Mouse (Mus musculus): ENCODE measurements at regions not wholly inside any gene's neighbourhood (a gene's known extent, or its start where the extent isn't known, plus 50 kb on each side); places are given as distances from the start of the nearest gene placed in this dataset.

DNA sequence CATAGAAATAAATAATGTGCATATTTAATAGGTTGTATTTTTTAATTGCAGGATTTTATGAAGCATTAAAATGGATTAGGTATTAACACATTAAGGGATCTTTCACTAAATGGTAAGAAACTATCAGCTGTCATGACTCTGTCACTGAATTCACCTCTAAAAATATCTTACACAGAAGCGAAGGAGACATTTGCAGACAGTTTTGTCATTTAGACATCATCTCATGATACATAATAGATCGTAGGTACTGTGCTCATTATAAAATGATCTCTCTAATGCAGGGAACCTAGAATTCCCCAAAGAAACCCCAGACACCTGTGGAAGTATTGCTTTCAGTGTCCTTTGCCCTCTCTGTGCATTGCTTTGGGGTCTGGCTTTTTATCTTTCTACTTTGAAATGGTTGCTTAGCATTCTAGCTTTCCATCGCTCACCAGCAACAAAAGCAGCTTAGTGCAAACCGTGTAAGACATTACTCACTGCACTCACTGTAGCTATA lies 1270.5 kb downstream of the Olfm4 start:
- Histone ChIP-seq H3K27ac (no peak overlapping the region), H3K9me3 (no peaks in the 10 kb centered on the region), H3K4me2 (no peak overlapping the region), H3K36me3 (no peaks in the 10 kb centered on the region), H3K9ac (no peak overlapping the region), H3K27me3 (no peaks in the 10 kb centered on the region), H3K4me1 (replicated peaks) (no peaks in the 10 kb centered on the region), H3K4me3 (no peak overlapping the region)
- 82% methylated on average over 4 of the region's 4 CpGs for WGBS
- ATAC-seq (ENCODE audit: low FRiP score) = no peak

DNA sequence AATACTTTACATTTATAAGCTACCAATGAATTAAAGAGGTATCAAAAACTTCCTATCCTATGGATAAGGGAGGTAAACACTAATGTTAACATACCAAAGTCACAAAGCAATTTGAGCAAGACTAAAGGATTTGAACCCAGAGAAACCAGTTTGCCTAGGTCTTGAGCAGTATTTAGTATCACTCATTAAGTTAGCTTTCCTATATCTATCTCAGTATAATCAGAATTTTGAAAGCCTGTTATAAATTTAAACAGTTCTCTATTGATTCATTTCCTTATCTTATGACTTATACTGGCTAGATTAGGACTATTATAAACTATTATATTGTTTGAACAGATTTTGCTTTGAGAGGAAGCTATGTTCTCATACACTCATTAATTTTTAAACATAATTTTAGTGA lies 1271.5 kb downstream of the Olfm4 start:
- no peaks in the 10 kb centered on the region for H3K9me3 ChIP-seq
- no peaks in the 10 kb centered on the region for H3K36me3 ChIP-seq
- no peak overlapping the region for H3K4me3 ChIP-seq
- no peak overlapping the region for H3K27ac ChIP-seq
- H3K4me2 ChIP-seq = no peak overlapping the region
- ATAC-seq (ENCODE audit: low FRiP score) = no peak
- H3K4me1 ChIP-seq (replicated peaks) = no peaks in the 10 kb centered on the region
- H3K27me3 ChIP-seq = no peaks in the 10 kb centered on the region
- H3K9ac ChIP-seq = no peak overlapping the region

DNA sequence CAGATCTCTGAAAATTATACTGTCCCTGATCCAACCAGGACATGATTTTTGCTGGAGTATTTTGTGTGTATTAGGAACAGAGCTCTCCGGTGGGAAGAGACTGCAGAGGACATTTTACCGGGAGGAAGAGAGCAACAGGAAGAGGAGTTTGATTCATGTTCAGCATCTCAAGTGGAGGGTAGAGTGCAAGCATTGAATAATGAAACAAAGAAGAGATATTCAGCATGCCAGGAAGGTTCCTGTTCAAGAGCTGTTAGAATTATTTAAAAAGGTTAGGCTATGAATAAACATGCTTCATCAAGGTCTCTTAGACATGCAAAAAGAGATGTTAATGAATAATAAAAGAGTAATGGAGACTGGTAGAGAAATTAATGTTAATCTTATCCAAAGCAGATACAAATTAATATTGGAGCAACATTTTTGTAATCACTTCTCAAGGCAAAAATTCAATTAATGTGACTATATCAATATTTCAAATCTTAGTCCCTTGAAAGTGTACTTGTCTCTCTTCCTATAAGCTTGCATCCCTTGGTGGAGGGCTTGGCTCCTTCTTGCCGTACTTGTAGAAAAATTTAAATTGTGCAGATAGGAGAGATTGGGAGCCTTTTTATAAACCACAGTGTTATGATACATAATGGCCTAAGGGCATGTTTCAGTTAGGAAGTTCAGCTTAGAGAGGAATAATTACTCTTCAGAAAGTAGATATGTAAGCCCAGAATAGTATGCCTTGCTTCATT lies 1283.9 kb downstream of the Olfm4 start:
- no peak overlapping the region for H3K27ac ChIP-seq
- no peaks in the 10 kb centered on the region for H3K9me3 ChIP-seq
- no peaks in the 10 kb centered on the region for H3K36me3 ChIP-seq
- no peaks in the 10 kb centered on the region for H3K27me3 ChIP-seq
- no peak overlapping the region for H3K4me2 ChIP-seq
- H3K4me1 ChIP-seq (replicated peaks) = no peaks in the 10 kb centered on the region
- no peak overlapping the region for H3K9ac ChIP-seq
- ATAC-seq (ENCODE audit: low FRiP score) = no peak
- WGBS = 63% methylated on average over 3 of the region's 3 CpGs
- no peak overlapping the region for H3K4me3 ChIP-seq

DNA sequence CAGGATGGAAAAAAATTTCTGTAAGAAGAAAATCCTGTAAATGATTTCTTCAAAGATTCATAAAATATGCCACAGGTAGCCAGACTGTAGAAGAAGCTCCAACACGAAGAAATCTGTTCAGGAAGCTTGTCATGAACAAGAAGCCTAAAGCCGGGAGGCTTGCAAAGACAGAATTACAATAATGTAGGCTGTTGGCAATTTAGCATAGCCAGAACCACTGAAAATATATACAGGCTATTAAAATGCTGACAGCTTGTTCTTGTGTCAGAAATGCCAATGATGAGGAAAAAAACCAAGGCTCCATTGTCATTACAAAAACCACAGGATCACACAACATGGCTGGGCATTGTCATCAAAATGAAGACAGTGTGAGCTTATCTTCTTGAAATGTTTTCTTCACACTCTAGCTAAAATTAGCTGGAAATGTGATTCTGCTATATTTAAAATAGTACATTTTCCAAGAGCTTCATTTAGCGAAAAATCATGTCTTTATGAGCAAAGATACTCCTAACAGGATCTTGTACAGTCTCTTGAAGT lies 1303.7 kb downstream of the Olfm4 start:
- H3K27ac ChIP-seq = no peak overlapping the region
- ATAC-seq (ENCODE audit: low FRiP score) = no peak
- H3K27me3 ChIP-seq = no peaks in the 10 kb centered on the region
- no peaks in the 10 kb centered on the region for H3K4me1 ChIP-seq (replicated peaks)
- no peaks in the 10 kb centered on the region for H3K36me3 ChIP-seq
- H3K4me3 ChIP-seq = no peak overlapping the region
- H3K9me3 ChIP-seq = no peaks in the 10 kb centered on the region
- 81% methylated on average over 3 of the region's 3 CpGs for WGBS
- no peak overlapping the region for H3K4me2 ChIP-seq
- H3K9ac ChIP-seq = no peak overlapping the region

DNA sequence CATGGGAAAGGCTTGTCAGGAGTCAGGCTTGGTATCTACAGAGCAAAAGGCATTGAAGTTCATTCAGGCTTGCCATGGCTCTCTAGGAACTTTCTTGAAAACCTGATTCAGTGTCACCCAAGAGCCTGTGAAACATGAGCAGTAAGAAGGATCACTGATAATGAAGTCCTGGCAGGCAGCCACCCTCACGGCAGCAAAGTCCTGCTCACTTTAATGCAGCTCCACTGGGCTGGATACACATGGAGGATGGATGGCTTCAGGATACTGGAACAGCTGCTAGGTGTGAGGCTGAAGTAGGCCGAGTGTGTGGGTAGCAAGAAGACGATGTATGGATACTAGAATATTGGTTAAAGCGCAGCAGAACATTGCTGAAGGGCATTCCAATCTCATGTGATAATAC lies 1323.3 kb downstream of the Olfm4 start:
- Histone ChIP-seq H3K27ac (no peak overlapping the region), H3K4me2 (no peak overlapping the region), H3K9ac (no peak overlapping the region), H3K36me3 (no peaks in the 10 kb centered on the region), H3K4me1 (replicated peaks) (no peaks in the 10 kb centered on the region), H3K9me3 (no peaks in the 10 kb centered on the region), H3K4me3 (no peak overlapping the region), H3K27me3 (no peaks in the 10 kb centered on the region)
- peak; percentile 57; the same call in 1 of the 2 replicates for ATAC-seq (ENCODE audit: low FRiP score)
- 64% methylated on average over 4 of the region's 4 CpGs for WGBS

DNA sequence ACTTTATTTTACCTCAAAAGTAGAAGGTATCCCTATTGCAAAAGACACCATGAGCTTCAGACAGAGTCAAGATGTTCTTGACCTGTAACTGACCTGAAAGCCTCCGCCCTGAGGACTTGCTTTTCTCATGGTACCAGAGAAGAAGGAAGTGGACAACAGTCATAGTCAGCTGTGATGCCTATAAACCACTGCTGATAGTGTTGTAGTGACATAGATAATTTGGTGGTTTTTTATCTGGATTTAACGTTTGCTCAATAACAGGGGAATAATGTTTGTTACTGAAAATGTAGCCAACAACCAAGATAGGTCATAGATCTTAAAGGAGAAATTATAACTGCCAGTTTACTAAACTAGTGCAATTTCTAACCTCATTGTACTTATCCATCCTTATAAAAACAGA lies 1357.2 kb downstream of the Olfm4 start:
- no peak overlapping the region for H3K4me3 ChIP-seq
- 85% methylated on average over 2 of the region's 2 CpGs for WGBS
- H3K36me3 ChIP-seq = no peaks in the 10 kb centered on the region
- no peak overlapping the region for H3K27ac ChIP-seq
- H3K4me1 ChIP-seq (replicated peaks) = no peaks in the 10 kb centered on the region
- H3K9me3 ChIP-seq = no peaks in the 10 kb centered on the region
- H3K27me3 ChIP-seq = no peaks in the 10 kb centered on the region
- H3K4me2 ChIP-seq = no peak overlapping the region
- no peak for ATAC-seq (ENCODE audit: low FRiP score)
- no peak overlapping the region for H3K9ac ChIP-seq

DNA sequence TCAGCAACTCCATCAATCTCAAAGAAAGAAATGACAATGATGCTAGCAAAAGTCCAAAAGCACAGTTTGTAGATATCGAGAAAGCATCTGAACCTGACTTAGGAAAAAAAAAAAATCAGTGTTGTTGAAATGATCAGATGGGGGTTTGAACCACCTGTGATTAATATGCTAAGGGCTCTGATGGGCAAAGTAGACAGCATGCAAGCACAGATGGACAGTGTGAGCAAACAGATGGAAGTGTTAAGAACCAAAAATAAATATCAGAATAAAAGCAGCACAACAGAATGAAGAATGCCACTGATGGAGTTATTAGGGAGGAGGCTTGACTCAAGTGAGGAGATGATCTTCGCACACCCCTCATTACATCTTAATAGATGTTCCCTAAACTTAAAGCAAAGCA lies 1403.7 kb downstream of the Olfm4 start:
- Histone ChIP-seq H3K9ac (no peak overlapping the region), H3K9me3 (no peaks in the 10 kb centered on the region), H3K36me3 (no peaks in the 10 kb centered on the region), H3K27me3 (no peaks in the 10 kb centered on the region), H3K4me3 (no peak overlapping the region), H3K4me2 (no peak overlapping the region), H3K4me1 (replicated peaks) (no peaks in the 10 kb centered on the region), H3K27ac (no peak overlapping the region)
- 90% methylated on average over 2 of the region's 2 CpGs for WGBS
- no peak for ATAC-seq (ENCODE audit: low FRiP score)

All from hindbrain, embryonic 13.5 days (tissue).